ENCODE assay signal across 1 mouse cellular context in the genomic region with DNA sequence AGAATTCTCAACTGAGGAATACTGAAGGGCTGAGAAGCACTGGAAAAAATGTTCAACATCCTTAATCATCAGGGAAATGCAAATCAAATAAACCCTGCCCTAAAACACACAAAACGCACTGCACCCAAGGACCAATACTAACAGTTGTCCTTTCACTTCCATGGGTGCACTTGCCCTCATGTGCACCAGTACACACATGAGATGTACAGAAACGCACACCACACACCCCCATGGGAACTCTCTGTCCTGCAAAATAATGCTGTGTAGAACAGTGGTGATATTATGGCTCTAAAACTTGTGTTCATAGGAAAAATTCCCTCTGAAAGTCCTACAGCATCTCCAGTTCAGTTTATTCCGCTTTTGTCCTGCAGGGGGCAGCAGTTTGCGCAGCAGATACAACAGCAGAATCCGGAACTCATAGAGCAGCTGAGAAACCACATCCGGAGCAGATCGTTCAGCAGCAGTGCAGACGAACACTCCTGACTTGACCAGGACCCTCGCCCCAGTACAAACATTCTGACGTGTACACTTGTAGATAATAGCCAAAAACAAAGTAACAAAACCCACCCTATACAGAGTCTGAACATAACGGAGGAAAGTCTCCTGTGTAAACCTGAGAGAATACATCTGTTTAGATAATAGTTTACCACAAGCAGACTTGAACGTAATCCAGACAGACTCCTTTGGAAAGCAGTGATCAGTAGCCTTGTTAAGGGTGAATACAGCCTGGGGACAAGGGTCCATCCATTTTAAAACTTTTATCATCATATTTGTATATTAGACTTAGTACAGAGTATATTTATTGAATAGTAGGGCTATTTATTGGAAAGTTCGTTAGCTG.
A peak's percentile ranks its signal among the peaks of the same experiment; 100 is the strongest.
TF ChIP-seq lines count a peak whose summit lies in the region.

No protein-coding gene starts in this region.

TF ChIP-seq in MEL, 35 proteins besides CTCF, POLR2A, EP300 and RAD21 (continued from another document):
- TF ChIP-seq ELF1 (IDR thresholded peaks at IDR 0.05; ENCODE audit: low read depth, low read length): peak; percentile 72
- no peak for TF ChIP-seq CHD2 (IDR thresholded peaks at IDR 0.05; ENCODE audit: low read length)
- no peak for TF ChIP-seq TAL1 (IDR thresholded peaks at IDR 0.05; ENCODE audit: low read length)
- 0 out of 2 replicates have a peak, but pooled peaks have one; percentile 14 for TF ChIP-seq TCF12 (IDR thresholded peaks at IDR 0.05; ENCODE audit: low read depth, low read length)
- 0 out of 2 replicates have a peak, but pooled peaks have one; percentile 17 for TF ChIP-seq USF1 (IDR thresholded peaks at IDR 0.05; ENCODE audit: low read depth, low read length)
- TF ChIP-seq KAT2A (conservative IDR thresholded peaks at IDR 0.05; ENCODE audit: low read depth, low read length): peak; percentile 63
